Mouse (Mus musculus) WW6 (cell line): ENCODE data around the gene Cep104.
A peak's percentile ranks its signal among the peaks of the same experiment; 100 is the strongest.

Experiments used
- DNase-seq: peaks from one replicate; pipeline ENCODE4 v3.0.0-alpha.2; 2013; ENCODE audit warnings: low read depth, low spot score

The Cep104 gene

GRCm38 (mm10) chr4:153974431-153975291 lies at the start of gene Cep104, which contains the start of gene Dffb:
Gene Cep104, plus strand, starts transcription at chr4:153975194.
Gene Dffb, minus strand, starts transcription at chr4:153975126.
- DNase-seq = peak; percentile 79

- no peak for DNase-seq
Observed at GRCm38 (mm10) chr4:153928772-153929299, 46.2 kb upstream of the Cep104 start.

GRCm38 (mm10) chr4:153929425-153929824 lies 45.6 kb upstream of the Cep104 start:
- no peak for DNase-seq

- no peak for DNase-seq
Observed at GRCm38 (mm10) chr4:153929921-153930320, 45.1 kb upstream of the Cep104 start.

GRCm38 (mm10) chr4:153943243-153943642 lies 31.8 kb upstream of the Cep104 start:
- DNase-seq = no peak

GRCm38 (mm10) chr4:153944261-153944660 lies 30.7 kb upstream of the Cep104 start:
- DNase-seq = no peak

GRCm38 (mm10) chr4:153945741-153946140 lies 29.3 kb upstream of the Cep104 start:
- no peak for DNase-seq

GRCm38 (mm10) chr4:153950372-153950771 lies 24.6 kb upstream of the Cep104 start:
- no peak for DNase-seq

GRCm38 (mm10) chr4:153951150-153951549 lies 23.8 kb upstream of the Cep104 start:
- DNase-seq = no peak

- DNase-seq = no peak
Observed at GRCm38 (mm10) chr4:153951692-153952091, 23.3 kb upstream of the Cep104 start.

GRCm38 (mm10) chr4:153955651-153956050 lies 19.3 kb upstream of the Cep104 start:
- DNase-seq = no peak

- DNase-seq = peak; percentile 89
Observed at GRCm38 (mm10) chr4:153956569-153957405, 18.2 kb upstream of the Cep104 start, which contains the start of gene A430005L14Rik. Gene A430005L14Rik, plus strand, starts transcription at chr4:153957237.

- no peak for DNase-seq
Observed at GRCm38 (mm10) chr4:153957444-153958250, 17.3 kb upstream of the Cep104 start.

GRCm38 (mm10) chr4:153962631-153963030 lies 12.4 kb upstream of the Cep104 start:
- DNase-seq = no peak

- no peak for DNase-seq
Observed at GRCm38 (mm10) chr4:153966651-153967050, 8.3 kb upstream of the Cep104 start.

GRCm38 (mm10) chr4:153967556-153967955 lies 7.4 kb upstream of the Cep104 start:
- no peak for DNase-seq

- DNase-seq = no peak
Observed at GRCm38 (mm10) chr4:153968063-153968462, 6.9 kb upstream of the Cep104 start.

GRCm38 (mm10) chr4:153975292-153975662 lies 283 bp downstream of the Cep104 start:
- no peak for DNase-seq

- no peak for DNase-seq
Observed at GRCm38 (mm10) chr4:153975768-153976167, 774 bp downstream of the Cep104 start.

- no peak for DNase-seq
Observed at GRCm38 (mm10) chr4:153979243-153979642, 4.2 kb downstream of the Cep104 start.

GRCm38 (mm10) chr4:153980470-153980869 lies 5.5 kb downstream of the Cep104 start:
- no peak for DNase-seq
